Mouse (Mus musculus) adrenal gland, postnatal 14 days (tissue): ENCODE measurements around the gene Kalrn. TPM values are rescaled to one million over a fixed set of nuclear protein-coding genes. Genes with fewer than 3 reads are reported as not detected.

Experiments
- DNase-seq: peaks from one replicate; pipeline ENCODE4 v3.0.0; 2021; ENCODE audit warnings: mixed read lengths
- total RNA-seq: library from RNA; stranded (reverse); gene quantifications from 2 replicates; pipeline ENCODE4 v1.2.3, GENCODE M21; 2021

The Kalrn gene
- total RNA-seq, 1 experiment from 2014 or later = 12.9 TPM

DNA sequence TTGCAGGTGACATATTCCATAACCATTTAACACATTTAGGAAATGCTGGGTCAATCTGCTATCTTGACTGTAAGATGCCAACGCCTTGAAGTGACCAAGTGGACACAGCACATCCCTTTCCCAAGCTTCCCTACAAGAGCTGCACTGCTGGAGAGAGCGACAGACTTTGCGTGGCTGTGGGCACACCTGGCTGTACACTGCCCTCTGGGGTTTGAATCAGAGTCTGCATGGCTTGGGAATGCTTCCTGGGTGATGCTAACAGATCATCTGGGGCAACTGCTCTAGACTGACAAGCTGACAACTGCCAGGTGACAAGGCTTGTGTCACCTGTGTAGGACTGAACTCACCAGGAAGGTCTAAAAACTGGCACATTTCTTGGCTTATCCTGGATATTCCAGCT, 388.6 kb downstream of the Kalrn start:
- peak; percentile 35 for DNase-seq

DNA sequence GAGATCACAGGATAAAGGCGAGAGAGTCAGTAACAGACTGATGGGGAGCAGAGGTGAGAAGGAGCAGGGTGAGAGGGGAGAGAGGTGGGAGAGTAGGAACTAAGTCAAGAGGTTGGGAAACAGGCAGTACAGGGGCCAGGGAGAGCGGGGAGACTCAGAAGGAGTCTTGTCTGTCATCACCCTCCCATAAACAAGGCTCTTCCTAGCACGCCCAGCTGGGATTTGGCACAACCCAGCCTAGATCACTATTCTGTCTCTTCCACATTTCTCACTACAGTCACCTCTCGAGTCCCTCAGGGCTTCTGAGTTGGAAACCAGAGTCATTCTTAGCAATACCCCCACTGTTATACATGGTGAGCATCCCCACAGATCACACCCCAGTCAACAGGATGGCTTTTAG, 390.1 kb downstream of the Kalrn start:
- DNase-seq = no peak

DNA sequence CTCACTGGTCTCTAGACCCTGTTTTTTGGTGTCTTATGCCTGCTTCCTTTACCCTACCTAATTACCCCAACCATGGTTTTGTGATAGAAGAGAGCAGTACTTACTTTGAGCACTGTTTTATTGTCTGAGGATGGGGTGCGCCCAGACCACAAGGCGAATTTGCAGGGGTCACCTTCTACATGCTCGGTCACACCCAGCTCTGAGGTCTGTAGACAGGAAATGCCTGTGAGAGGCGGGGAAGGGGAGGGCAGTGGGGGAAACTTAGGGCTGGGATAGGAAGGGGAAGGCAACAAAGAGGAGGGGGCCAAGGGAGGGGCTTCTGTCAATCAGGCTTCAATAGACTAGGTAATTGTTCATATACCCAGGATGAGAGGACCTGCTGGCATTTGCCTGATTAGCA, 397.7 kb downstream of the Kalrn start:
- DNase-seq = no peak

DNA sequence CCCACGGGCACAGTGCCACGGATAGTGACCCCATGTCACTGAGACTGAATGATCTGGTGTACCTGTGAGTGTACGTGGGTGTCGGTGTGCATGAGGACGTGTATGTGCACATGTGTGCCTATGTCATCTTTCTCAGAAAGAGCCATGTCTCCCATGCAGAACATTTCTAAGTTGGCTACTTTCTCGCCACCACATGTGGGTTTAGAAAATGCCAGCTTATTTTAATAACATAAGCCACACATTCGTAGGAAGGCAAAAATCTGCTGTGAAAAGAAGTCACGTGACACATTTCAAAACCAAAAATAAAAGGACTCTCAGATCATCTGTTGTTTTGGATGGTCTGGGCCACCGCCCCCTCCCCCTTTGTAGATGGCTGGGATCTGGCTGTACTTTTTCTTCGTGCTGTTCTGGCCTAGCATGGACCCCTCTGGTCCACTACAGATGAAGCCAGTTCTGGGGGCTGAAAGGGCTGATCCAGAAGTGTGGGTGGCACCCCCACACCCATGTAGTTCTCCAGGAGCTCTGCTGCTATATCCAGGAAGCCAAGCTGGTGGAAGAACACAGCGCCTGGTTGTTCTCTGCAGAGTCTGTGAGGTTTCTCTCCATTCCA, 400.7 kb downstream of the Kalrn start:
- DNase-seq = no peak

DNA sequence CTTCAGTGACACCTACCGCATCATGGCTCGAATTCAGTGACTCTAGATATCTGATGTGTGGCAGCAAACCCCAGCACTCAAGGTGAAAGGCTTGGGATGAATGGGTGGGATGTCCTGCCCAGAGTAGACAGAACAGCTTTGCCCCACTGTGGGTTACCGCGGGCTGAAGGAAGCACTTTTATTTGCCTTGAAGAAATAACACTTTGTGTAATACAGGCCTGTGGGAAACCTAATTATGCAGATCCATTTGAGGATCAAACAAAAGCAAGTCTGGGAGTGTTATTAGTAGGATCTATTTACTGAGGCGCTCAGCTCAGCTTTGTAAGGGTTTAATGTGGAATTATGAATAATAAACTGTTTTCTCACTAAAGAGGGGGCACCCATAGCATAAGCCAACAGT, 406.3 kb downstream of the Kalrn start:
- no peak for DNase-seq

DNA sequence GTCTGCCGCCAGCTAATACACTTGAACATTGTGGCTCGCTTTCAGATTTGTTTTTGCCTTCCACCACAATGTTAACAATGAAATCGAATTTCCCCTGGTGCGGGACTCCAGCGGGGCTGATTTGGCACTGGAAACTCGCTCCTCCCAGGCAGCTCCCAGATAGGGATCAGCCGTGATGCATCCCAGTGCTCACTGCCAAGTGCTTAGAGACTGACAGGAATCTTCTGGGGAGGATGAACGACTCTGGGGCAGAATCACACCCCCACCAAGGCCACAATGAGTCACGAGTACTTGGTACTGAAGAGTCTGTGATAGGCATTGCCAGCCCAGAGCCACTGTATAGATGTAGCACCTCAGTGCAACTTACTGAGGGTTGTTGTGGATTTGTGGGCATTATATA, 410.2 kb downstream of the Kalrn start:
- peak; percentile 79 for DNase-seq

DNA sequence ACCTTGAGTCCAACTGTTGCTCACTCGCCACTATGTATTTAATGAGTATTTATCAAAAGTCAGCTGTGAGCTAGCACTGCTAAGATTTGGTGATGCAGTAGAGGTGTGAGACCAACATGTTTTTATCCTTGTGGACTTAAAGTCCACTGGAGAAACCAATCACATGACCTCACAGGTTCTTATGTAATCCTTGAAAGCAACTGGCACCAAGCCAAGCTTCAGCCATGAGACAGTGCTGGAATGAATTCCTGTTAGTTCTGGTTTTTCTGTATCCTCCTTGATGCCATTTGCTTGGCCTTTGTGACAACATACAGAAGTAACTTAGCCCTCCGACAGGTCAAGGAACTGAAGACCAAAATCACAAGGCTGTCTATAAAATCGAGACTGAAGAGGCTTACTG, 413.8 kb downstream of the Kalrn start:
- peak; percentile 59 for DNase-seq

DNA sequence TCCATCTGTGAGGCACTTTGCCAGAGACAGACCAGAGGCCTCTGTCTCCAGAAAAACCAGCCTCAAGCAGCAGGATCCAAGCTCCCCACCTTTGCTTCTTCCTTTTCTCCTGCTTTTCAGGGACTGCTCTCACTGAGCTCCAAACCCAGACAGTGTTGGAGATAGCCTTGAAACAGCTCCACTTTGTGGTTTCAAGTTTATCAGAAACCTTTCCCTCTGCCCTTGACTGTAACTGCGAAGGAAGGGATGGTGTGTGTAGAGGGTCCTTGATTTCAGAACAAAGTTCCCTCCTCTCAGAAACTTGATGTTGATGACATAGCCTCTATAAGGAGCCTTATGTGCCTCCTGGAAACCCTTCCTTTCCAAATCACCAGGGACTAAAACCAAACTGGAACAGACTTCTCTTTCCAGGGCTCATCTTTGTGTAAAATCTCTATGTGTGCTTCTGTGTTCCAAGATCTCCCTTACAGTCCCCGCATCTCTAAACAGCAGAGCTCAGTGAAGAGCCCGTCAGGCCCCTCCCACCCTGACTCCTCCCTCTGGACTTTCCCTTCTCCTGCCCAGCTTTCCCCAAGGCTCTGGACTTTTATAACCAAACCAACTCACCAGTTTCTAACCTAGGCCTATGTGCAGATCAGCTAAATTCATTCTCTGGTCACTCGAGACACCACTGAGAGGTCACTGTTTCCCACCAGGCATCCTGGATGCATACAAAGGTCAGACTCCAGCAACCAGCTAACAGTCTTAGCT, 415.8 kb downstream of the Kalrn start:
- DNase-seq = peak; percentile 49

DNA sequence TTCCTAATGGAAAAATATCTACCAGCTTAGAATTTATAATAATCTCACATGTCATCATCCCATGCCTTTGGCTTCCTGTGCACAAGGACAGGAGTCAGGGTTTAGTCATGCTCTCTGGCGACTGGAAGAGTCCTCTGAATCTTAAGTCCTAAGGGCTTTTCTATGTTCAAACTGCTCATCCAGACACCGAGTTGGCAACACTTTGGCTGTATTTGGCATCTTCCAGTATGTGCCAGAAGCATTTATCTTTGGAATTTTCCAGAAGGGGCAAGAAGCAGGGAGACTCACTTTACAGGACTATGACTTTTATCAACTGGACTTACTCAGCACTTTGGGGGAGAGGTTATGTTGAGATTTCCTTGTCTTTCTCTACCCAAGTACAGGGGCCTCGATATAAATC, 417.6 kb downstream of the Kalrn start:
- DNase-seq = no peak

DNA sequence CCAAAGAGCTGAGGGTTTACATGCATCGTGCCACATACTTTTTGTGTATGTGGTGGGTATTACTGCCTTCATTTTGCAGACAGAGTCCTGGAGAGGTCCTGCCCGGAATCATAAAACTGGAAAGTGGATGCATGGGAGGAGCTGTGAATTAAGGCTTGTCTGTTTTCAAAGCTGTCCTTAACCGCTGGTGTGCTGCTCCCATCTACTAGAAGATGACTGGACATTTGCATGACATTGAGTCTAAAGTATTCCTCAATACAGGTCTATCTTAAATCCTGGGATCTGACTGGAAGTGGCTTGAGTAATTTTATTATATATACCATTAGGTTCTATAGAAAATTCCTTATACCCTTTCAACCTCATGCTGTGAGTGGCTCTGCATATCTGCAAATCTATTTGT, 418.4 kb downstream of the Kalrn start:
- no peak for DNase-seq

DNA sequence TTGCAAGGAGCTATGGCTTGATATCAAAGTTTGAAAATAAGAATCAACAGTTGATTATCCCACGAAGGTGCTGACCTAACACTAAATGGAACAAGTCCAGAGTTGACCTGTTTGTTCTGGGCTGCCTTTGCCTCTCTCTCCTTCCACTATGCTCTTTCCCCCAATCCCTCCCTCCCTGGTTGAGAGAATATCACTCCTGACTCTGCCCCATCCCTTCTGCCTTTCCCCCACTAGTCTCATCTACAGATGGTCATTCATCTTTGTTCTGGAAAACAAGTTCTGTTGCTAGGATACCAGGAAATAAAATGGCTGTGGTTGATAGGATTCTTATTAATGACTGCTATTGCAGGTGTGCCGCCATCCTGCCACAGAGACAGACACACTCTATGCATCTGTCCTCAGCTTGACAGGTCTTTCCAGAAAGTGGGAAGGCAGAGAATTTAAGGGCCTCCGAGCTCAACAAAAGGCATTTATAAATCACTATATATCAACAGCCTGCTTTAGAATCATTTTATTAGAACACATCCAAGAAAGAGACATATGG, 421.7 kb downstream of the Kalrn start:
- DNase-seq = no peak

DNA sequence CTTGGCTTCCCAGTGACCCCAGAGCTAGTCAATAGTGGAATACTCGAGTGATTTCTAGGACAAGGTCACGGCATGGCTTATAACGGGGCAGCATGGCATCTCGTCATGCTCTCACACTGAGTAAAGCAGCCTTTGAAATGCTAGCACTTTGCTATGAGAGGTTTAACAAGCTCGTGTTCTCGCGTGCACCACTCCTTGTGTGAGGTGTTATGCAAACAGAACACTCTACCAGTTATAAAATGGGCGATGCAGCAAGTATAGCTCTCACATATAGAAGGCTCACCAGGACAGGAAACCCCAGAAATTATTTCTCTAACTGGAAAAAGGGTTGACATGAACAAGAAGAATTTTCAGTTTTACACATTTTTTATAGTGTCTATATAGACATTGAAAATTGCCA, 431.7 kb downstream of the Kalrn start:
- DNase-seq = no peak

DNA sequence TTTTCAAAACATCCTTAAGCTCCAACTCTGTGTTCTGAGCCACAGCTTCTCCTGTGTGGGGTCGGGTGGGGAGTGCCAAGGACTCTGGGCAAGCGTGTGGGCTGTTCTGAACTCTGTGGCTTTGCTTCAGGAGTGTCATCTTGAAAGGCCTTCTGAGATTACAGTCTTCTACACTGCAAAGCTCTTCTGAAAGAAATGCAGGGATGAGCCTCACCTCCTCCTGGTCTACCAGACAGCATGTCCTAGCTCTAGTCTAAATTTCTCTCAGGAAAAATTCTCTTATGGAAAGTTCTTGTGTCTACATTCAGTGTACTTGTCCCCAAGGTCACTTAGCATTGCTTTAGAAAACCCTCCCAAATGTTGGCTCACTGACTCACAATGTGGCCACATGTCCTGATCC, 438.3 kb downstream of the Kalrn start:
- no peak for DNase-seq

DNA sequence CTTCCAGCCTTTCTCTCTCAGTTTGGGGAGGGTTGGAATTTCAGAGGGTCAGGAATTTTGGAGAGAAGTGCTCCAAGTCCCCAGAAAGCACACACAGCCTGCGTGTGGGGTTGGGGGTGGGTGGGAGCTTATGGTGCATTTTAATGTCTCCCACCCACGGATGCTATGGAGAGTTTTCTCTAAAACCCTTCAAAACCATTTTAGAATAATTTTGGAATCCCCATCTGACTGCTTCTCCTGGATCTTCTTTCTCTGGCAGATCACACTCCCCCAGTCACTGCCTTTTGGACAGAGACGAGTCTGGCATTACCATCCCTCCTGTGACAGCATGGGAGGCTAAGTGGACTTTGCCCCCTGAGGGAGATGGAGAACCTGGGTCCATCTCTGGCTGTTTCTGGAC, 438.7 kb downstream of the Kalrn start:
- no peak for DNase-seq

DNA sequence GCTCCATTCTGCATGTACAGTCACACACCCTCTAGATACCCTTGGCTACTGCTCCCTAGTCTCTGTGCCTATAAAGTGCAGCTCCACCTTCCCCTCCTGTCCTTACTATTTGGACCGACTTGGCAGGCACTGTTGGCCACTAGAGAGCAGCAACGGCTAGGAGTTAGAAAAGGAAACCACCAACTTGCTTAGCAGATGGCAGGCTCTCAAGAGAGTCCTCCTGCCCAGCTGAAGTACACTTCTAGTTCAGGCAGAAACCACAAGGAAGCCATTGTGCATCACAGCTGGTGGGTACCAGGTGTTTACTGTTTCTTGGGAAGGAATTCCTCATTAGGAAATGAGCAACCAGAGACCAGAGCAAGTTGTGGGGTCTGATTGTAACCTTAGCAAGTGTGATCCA, 447.7 kb downstream of the Kalrn start:
- DNase-seq = peak; percentile 79

DNA sequence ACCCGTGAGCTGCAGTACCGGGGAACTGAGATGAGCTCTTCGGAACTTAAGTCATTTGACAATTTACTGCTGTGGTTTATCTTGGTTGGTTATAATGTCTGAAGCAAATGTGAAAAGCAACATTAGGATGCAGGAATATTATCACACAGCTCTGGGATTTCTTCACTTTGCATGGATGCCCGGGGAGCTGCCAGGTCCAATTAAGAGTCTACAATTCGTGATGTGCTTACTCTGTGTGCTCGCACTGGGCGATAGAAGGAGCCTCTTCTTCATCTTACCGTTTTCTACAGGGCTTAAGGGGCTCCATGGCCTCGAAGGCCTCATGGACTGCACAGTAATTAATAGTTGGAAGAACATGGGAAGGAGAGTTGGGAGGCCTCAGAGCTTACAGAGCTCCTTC, 450.8 kb downstream of the Kalrn start:
- no peak for DNase-seq

DNA sequence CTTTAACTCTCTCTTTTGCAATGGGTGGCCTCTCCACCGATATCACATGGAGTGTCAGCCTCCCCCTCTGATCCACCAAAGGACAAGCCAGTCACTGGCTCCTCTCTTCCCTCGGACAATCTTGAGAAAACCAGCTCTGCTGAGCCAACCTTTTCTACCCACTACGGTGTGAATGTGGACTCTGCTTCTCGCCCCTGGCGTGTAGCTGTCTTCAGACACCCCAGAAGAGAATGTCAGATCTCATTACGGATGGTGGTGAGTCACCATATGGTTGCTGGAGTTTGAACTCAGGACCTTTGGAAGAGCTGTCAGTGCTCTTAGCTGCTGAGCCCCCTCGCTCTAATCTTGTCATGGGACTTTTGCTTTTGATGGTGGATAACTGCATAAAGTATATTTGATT, 452.0 kb downstream of the Kalrn start:
- no peak for DNase-seq

DNA sequence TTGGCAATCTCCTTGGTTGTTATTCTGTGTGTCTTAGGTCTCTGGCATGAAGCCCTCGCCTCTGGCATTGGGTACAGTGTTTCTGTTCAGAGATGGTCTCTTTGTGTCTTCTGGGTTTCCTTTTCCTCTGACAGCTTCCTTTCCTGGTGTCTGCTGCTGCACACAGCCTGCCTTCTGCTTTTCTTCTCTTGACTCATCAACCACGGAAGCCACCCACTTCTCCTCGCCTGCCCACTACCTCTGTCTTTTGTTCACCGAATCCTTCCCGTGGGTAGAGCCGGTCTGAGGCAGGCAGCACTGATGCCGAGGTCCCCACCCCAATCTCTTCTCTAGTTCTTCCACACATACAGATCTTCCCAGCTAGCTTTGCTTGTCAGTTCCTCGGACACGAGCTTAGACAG, 452.5 kb downstream of the Kalrn start:
- no peak for DNase-seq

DNA sequence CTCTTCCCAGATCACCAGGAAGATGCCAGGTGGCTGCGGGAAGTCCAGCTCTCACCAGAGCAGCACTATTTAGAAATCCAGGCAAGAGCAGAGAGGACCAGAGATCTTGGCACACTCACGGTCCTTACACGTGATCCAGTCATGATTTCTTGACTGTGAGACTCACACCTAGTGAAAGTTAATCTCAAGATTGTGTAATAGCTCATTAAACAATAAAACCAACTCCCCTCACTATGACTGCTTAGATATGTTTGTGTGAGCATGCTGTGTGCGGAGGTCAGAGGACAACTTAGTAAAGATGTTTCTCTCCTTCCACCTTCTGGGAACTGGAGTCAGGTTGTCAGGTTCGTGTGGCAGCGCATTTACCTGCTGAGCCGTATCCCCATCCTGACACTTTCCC, 453.5 kb downstream of the Kalrn start:
- no peak for DNase-seq

DNA sequence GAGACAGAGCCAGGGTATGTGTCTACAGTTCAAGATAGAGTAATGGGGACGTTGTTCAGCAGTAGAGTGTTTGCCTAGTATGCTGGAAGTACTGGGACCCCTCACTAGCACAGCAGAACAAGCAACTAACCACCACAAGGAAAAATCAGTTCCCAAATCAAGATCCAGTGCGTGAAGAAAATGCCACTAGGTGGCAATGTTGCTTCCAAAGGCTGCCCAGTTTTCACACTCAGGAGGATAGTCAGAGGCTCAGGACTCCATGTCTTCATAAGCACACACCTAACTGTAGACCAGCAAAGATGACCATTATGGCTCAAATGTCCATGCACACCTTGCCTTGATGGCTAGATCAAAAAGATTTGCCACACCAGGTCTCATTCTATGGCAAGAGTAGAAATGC, 454.0 kb downstream of the Kalrn start:
- DNase-seq = no peak

DNA sequence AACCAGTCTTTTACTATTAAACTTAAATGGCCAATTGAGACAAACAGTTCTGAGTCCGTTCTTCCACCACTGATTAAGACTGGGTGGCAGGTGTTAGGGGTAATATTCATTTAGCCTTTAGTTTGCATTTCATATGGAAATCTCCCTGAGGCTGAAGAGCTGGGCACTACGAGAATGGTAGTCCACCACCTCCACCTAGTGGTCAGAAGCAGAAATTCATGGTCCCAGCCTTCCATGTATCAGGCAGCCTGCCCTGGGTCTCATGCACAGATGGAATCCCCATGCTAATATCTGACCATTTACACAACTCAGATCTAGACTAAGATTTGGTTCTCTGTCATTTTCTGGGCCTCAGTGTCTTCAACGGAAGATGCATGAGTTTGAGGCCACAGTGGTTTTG, 458.7 kb downstream of the Kalrn start:
- peak; percentile 69 for DNase-seq

DNA sequence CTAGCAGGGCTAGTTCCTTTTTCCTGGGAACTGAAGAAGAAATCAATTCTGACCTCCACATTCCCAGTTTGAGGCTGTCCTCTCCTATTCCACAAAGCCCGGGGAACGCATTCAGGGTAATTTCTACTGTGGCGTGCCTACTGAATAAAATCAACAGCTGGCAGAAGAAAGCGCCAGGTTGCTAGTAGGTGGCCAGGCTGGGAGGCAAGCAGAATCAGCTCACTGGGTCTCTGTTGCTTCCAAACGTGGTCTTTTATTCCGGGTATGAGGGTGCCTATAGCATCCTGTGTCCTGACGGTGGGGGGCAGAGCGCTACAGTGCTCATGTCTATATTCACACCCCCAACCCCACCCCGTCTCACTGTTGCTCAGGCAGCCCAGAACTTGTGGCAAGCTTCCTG, 460.2 kb downstream of the Kalrn start:
- no peak for DNase-seq

DNA sequence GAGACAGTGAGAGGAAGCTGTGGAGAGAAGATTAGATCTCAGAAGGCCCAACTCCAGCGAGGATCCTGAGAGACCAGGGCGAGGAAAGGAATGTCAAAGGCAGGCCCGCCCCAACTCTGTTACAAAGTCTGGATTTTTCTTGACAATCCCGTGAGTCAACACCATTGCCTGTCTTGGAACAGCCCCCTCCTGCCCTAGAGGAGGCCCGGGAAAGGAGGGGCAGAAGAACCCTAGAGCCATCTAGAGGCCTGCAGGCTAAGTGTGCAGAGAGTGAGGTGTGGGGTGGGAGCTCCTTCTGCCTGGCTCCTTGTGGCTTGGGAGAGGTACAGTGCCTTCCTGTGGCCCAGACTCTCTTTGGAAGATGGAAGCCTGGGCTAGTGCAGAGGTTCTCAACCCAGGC, 460.8 kb downstream of the Kalrn start:
- peak; percentile 30 for DNase-seq
